Mouse (Mus musculus): ENCODE results near the gene Smok2b. TPM values are rescaled to one million over a fixed set of nuclear protein-coding genes. Genes with fewer than 3 reads are reported as not detected.
A peak's percentile ranks its signal among the peaks of the same experiment; 100 is the strongest.
"Not testable (repeated sequence)": the region's sequence is repeated elsewhere in the genome, so short reads cannot be mapped to it uniquely, and the experiment has no call there.

Gene Smok2b
- not detected for total RNA-seq (2021)
- long read RNA-seq, experiment 1 = 0 reads
- long read RNA-seq, experiment 2 = 0 reads

DNA sequence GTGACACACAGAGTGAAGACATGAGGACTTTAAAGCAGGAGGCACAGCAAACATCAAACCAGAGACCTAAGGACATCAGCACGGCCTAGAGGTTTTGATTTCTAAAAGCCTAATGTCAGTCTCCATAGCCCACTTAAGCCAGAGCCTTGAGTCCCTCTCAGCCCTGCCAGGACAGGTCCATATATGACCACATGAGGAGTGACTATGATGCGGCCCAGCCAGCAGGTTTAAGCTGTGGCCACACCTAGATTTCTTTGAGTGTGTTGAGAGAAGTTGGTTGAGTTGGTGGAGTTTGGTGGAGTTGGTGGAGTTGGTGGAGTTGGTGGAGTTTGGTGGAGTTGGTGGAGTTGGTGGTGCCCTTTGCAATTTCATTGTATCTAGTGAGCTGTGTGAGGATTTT lies at the start of gene Smok2b:
Gene Smok2b, plus strand, starts transcription at position 301 of the 400 bp plus-strand sequence.
- DNase-seq = not testable (repeated sequence)

DNA sequence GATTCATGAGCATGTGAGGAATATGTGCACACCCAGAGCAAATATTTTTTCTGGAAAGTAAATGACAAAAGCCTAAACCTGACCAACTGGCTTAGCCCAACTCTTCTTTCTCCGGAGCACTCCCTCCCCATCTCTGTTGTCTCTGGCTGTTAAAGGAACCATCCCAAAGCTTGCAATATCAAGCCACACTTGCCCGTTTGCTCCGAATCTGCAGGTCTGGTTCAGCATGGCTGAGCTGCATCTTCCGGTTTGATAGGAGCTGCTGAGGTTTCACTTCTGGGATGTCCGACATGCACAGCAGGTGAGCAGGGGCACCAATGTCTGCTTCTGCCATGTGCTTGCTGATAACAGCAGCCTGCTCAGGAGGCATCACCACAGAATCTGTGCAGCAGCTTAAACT lies 49.6 kb upstream of the Smok2b start:
- not testable (repeated sequence) for DNase-seq

DNA sequence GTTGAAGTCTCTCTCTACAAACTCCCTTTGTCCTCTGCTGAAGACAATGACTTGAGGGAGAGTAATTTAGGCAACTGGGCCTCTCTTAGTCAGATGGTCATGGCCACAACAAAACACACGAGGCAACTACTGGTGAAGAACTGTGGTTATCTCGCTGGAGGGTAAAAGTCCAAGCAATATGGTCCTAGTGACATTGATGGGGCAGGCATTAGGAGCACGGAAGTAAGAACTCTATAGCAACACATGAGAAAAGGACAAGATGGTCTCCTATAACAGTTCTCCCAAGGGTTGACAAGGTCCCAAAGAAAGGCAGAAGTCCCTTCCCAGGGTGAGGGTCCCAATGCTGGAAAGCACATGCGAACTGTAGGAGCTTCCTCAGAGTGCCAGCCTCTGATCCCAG lies 47.3 kb upstream of the Smok2b start:
- not testable (repeated sequence) for DNase-seq

DNA sequence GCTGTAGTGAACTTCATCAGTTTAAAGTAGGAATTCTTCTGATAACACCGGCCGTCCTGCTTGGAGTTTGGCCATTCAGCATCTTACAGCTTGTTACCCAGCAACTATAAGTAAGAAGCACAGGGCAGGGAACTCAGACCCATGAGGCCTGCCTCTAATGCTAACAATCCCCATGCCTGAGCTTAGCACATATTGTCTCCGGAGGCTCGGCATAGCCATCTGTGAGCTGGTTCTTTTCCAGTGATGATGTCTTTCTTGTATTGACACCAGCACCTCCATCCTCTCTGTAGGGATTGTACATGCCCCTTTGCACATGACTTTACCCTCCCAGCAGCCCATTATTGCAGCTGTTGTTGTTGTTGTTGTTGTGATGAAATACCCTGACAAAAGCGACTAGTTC lies 45.5 kb upstream of the Smok2b start:
- not testable (repeated sequence) for DNase-seq

DNA sequence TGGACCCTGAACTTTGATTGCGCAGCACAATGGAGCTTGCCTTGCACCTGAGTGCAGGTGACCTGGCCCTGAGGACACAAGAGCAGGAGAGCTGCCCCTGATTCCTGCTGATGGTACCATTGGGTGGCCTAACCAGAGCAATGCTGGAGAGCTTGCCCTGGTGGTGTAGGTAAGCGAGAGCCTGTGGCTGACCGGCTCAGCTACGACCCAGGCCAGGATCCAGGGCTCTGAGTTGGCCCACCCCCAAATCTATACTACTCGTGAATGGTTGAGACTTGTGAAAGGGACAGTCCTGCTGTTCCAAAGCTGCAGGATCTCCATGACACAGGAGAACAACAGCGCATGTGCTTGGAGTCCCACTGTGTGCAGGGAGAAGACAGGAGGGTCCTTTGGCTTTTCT lies 43.5 kb upstream of the Smok2b start:
- DNase-seq = not testable (repeated sequence)

GRCm38 (mm10) chr17:13187621-13188020 lies 42.4 kb upstream of the Smok2b start:
- not testable (repeated sequence) for DNase-seq

GRCm38 (mm10) chr17:13188846-13189245 lies 41.2 kb upstream of the Smok2b start:
- DNase-seq = not testable (repeated sequence)

GRCm38 (mm10) chr17:13190836-13191583 lies 39.0 kb upstream of the Smok2b start:
- DNase-seq = not testable (repeated sequence)

DNA sequence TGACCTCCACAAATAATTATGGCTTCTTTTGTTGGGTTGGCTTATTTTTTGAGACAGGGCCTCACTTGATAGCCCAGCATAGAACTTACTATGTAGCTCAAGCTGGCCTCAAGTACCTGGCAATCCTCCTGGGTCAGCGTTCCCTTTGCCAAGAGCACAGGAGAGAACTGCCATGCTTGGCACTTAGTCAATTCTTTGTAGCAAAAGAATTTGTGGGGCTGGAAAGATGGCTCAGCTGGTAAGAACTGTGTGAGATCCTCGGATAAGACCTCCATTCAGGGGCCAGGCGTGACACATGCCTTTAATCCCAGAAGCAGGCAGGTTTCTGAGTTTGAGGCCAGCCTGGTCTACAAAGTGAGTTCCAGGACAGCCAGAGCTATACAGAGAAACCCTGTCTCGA lies 33.6 kb upstream of the Smok2b start:
- peak; percentile 32 to 55 for DNase-seq

GRCm38 (mm10) chr17:13198812-13199211 lies 31.2 kb upstream of the Smok2b start:
- DNase-seq = not testable (repeated sequence)

GRCm38 (mm10) chr17:13199880-13200409 lies 30.1 kb upstream of the Smok2b start:
- DNase-seq = not testable (repeated sequence)

DNA sequence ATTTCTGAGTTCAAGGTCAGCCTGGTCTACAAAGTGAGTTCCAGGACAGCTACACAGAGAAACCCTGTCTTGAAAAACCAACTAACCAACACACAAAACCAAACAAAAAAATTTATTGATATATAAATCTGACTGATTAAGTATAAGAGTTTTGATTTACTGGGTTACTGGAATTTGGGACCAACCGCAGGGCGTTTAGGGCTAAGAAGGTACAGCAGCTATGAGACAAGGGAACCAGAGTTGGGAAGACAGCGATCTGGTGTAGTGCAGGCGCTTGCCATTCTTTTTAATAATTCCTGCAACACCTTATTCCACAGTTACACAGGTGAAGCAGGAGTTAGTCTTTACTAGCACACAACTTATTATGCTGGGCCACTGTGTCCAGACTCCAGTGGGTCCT lies 28.5 kb upstream of the Smok2b start:
- DNase-seq = not testable (repeated sequence)

DNA sequence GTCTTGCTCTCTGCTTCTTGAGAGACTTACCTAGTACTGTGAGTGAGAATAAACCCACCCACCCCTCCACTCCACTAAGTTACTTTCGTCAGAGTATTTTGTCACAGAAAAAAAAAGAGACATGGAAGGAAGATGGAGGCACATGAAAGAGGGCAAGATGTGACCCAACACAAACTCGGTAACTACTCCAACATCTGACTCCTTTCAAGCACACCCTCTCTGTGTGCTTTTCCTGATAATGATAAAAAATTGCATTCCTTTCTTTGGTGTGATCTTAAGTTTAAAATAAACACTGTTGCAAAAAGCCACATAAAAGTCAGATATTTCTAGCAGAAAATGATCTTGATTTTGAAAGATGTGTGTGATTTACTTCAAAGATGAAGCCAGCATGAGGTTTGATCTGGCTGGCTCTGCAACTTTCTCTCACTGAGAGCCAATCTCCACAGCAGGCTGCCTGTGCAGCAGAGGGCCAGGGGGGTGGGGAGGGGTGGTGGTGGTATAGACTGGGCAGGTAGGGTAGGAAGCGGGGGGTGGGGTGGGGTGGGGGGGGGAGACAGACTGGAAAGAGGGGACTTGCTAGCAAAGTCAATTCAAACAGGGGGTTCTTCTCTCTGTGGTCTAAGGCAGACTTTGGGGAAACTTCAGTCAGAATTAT lies 27.5 kb upstream of the Smok2b start:
- DNase-seq = not testable (repeated sequence)

DNA sequence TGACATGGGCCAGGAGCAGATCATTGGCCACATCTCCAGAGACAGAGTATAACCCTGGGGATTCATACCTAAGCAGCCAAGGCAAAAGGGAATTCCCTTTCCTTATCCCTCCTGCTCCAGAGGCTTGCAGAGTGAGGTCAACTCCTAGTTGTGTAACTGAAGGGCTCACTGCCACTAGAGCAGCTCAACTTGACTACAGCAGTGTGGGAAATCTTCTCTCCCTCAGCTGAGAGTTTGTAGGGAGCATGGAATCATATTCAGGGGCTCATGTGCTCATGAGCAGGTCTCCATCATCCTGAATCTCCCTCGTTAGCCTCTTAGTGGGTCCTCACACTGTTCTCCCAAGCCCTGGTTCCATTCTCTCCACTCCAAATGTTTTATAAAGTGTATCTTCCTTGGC lies 24.8 kb upstream of the Smok2b start:
- DNase-seq = peak in 1 of 2 experiments; percentile 41

DNA sequence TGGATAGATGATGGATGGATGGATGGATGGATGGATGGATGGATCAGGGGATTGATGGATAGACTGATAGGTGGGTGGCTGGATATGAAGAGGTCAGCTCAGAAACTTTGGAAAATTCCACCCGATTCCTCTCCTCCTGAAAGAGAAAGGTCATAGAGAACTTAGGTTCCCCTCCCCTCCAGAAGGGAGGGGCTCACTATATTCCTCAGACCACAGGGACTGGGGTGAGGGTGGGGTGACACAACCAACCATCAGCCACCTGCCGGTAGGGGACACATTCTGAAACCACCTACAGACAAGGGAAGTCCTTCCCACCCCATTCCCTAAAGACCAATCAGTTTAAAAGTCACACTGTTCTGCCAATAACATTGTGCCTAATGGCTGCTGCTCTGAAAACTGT lies 23.6 kb upstream of the Smok2b start:
- DNase-seq = no peak

DNA sequence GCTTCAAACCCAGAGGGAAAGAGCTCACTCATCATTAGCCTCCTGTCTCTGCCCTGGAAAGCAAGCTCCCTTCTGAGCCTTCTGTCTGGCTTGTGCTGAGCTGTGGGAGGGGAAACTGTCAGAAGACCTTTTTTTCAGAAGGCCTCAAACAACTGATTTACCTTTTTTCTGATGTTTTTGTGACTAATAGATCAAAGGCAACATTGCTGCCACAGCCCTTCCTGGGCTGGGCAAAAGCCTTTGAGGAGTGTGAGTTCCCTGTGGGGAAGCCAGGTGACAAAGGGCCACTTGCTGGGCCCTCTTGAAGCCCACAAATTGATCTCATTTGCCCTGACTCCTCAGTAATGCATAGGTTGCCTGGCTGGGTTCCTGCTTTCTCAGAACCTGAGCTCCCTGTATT lies 21.6 kb upstream of the Smok2b start:
- DNase-seq = not testable (repeated sequence)

DNA sequence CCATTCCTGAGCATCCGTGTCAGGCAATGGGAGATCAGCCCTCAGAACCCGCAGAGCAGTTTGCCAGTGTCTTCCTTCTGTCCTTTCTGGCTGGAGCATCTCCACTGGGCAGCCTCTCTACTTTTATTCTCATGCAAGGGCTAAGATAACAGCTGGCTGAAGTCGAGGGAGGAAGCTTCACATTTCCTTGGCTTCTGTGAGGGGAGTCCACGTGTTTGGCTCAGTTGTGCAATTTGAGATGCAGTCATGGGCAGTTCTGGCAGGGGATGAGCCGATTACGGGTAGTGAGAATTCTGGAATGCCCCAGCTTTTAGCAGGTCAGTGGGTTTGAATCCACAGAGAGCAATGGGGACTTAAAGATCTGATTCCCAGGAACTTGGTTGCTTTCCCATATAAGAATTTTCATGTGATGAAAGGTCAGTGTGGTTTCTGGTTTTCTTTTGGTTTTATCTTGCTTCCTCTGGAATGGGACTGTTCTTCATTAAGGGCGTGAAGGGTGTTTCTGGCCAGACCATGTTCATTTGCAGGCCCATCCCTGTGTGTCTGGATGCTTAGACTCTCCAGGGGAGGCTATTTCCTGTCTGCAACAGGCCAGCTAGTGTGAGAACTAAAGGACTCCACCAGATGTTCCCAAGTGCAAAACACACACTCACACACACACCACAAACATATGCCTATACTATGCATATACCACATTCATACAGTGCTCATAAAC lies 17.8 kb upstream of the Smok2b start:
- DNase-seq = peak; percentile 70 to 83

DNA sequence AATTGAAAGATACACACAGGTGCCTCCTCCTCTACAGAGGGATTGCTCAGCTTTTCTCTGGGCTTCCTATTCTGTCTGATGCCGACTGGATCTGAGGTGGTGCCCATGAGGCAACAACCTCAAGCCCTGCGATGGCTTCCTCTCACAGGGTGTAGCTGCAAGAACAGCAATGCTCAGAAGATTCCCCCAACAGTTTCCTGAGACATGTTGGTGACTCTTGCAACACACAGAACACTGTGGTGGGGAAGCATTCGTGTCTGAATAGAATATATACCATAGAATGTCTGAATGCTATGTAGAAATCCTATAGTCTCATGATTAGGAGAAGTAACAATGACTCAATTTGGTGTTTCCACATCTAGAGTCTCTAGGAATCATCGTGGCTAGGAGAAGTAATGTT lies 15.9 kb upstream of the Smok2b start:
- no peak for DNase-seq

GRCm38 (mm10) chr17:13215595-13215994 lies 14.5 kb upstream of the Smok2b start:
- DNase-seq = peak; percentile 14 to 28

DNA sequence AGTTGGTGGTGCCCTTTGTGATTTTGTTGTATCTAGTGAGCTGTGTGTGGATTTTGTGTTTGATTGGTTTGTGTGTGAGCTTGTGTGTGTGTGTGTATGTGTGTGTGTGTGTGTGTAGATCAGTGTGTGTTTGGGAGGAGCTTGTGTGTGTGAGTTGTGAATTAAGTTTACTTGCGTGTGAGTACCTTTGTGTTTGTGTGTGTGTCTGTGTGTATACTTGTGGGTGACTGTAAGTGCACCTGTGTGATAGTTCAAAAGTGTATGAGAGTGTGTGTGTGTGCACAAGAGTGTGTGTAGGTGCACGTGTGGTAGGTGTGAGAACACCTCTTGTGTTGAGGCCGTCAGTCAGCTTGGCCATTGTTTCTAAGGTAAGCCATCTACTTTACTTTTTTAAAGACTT lies 9.2 kb upstream of the Smok2b start, which contains the start of gene Smok2a:
Gene Smok2a, plus strand, starts transcription at position 301 of the 400 bp plus-strand sequence.
- no peak for DNase-seq

- not testable (repeated sequence) for DNase-seq
These were observed 8.1 kb upstream of the Smok2b start for GRCm38 (mm10) chr17:13221921-13222320.

- DNase-seq = not testable (repeated sequence)
These were observed 9.4 kb downstream of the Smok2b start for GRCm38 (mm10) chr17:13239461-13239860.

All from heart, adult 18-20 months (tissue).